Mouse (Mus musculus) megakaryocyte, embryonic 14.5 days (primary cell): ENCODE data around the gene Krtdap. TPM values are rescaled to one million over a fixed set of nuclear protein-coding genes. Genes with fewer than 3 reads are reported as not detected.

Experiments
- H3K27me3 ChIP-seq: replicated peaks from 2 replicates; pipeline ENCODE3; 2012; ENCODE audit warnings: inconsistent platforms
- H3K36me3 ChIP-seq: replicated peaks from 2 replicates; pipeline ENCODE3; 2012; ENCODE audit warnings: low read length, inconsistent platforms, mixed read lengths
- H3K4me1 ChIP-seq: 2 replicates; pipeline ENCODE4 v1.6.1; 2012; ENCODE audit warnings: inconsistent platforms
- H3K4me3 ChIP-seq: replicated peaks from 2 replicates; pipeline ENCODE3; 2012; ENCODE audit warnings: moderate library complexity, mild to moderate bottlenecking, inconsistent platforms
- H3K9me3 ChIP-seq: 2 replicates; pipeline ENCODE4 v1.6.1; 2012; ENCODE audit warnings: inconsistent platforms
- FLI1 ChIP-seq: IDR thresholded peaks from 2 replicates; pipeline ENCODE4 v1.6.1; 2012; ENCODE audit warnings: low read length, inconsistent platforms, mixed read lengths
- GATA1 ChIP-seq: IDR thresholded peaks from 3 replicates; pipeline ENCODE4 v1.6.1; 2012; ENCODE audit warnings: mixed read lengths, low read length, inconsistent platforms, borderline replicate concordance
- polyA plus RNA-seq: library from polyadenylated mRNA; stranded (reverse); fragments of >175 nt; gene quantifications from 2 replicates; pipeline ENCODE4 v1.2.3, GENCODE M21; 2012; ENCODE audit warnings: low replicate concordance; ENCODE audit not compliant: insufficient read depth

Krtdap gene
- polyA plus RNA-seq, 1 experiment: not detected

- H3K4me1 ChIP-seq: peaks cover 32% of the 10 kb centered on the region
- H3K36me3 ChIP-seq: no peaks in the 10 kb centered on the region
These were observed 2.5 kb upstream of the Krtdap start for GRCm38 (mm10) chr7:30785154-30785553.

GRCm38 (mm10) chr7:30785721-30786546 lies 1.8 kb upstream of the Krtdap start:
- no peak overlapping the region for H3K4me3 ChIP-seq
- H3K9me3 ChIP-seq: no peaks in the 10 kb centered on the region
- peaks cover 32% of the 10 kb centered on the region for H3K4me1 ChIP-seq
- no peaks in the 10 kb centered on the region for H3K36me3 ChIP-seq
- no peak for TF ChIP-seq FLI1
- no peak for TF ChIP-seq GATA1
- peaks cover 37% of the 10 kb centered on the region for H3K27me3 ChIP-seq

More at GRCm38 (mm10) chr7:30785154-30785553, 2.5 kb upstream of the Krtdap start:
- H3K9me3 ChIP-seq: no peaks in the 10 kb centered on the region
- H3K4me3 ChIP-seq: no peak overlapping the region
- peaks cover 34% of the 10 kb centered on the region for H3K27me3 ChIP-seq
- no peak for TF ChIP-seq FLI1

GRCm38 (mm10) chr7:30790141-30790540 lies 2.4 kb downstream of the Krtdap start:
- H3K9me3 ChIP-seq: no peaks in the 10 kb centered on the region
- no peaks in the 10 kb centered on the region for H3K36me3 ChIP-seq
- TF ChIP-seq FLI1 (no peak), GATA1 (no peak)
- H3K27me3 ChIP-seq: peaks cover 41% of the 10 kb centered on the region
- no peak overlapping the region for H3K4me3 ChIP-seq
- peaks cover 22% of the 10 kb centered on the region for H3K4me1 ChIP-seq

- H3K27me3 ChIP-seq: peaks cover 36% of the 10 kb centered on the region
- H3K9me3 ChIP-seq: no peaks in the 10 kb centered on the region
- H3K36me3 ChIP-seq: no peaks in the 10 kb centered on the region
- H3K4me1 ChIP-seq: peaks cover 22% of the 10 kb centered on the region
- TF ChIP-seq GATA1 (no peak), FLI1 (no peak)
- H3K4me3 ChIP-seq: no peak overlapping the region
These were observed 4.2 kb downstream of the Krtdap start for GRCm38 (mm10) chr7:30791921-30792320.

- no peak for TF ChIP-seq GATA1
- TF ChIP-seq FLI1: no peak
- Histone ChIP-seq H3K9me3 (peaks cover 16% of the 10 kb centered on the region; the same call in 1 of the 2 replicates), H3K4me1 (peaks cover 18% of the 10 kb centered on the region)
These were observed 7.2 kb downstream of the Krtdap start for GRCm38 (mm10) chr7:30794921-30795320.

GRCm38 (mm10) chr7:30796790-30797189 lies 9.1 kb downstream of the Krtdap start:
- Histone ChIP-seq H3K4me3 (no peak overlapping the region), H3K36me3 (no peaks in the 10 kb centered on the region), H3K4me1 (peaks cover 12% of the 10 kb centered on the region), H3K9me3 (peaks cover 24% of the 10 kb centered on the region), H3K27me3 (peaks cover 7% of the 10 kb centered on the region)
- no peak for TF ChIP-seq GATA1
- no peak for TF ChIP-seq FLI1

More at GRCm38 (mm10) chr7:30794921-30795320, 7.2 kb downstream of the Krtdap start:
- Histone ChIP-seq H3K36me3 (no peaks in the 10 kb centered on the region), H3K4me3 (no peak overlapping the region), H3K27me3 (peaks cover 14% of the 10 kb centered on the region)

- Histone ChIP-seq H3K27me3 (peaks cover 2% of the 10 kb centered on the region), H3K36me3 (peaks cover 5% of the 10 kb centered on the region), H3K4me3 (no peak overlapping the region), H3K9me3 (peaks cover 42% of the 10 kb centered on the region), H3K4me1 (peaks cover 10% of the 10 kb centered on the region)
- no peak for TF ChIP-seq FLI1
- no peak for TF ChIP-seq GATA1
These were observed 13.0 kb downstream of the Krtdap start for GRCm38 (mm10) chr7:30800653-30801052.

GRCm38 (mm10) chr7:30803256-30803655 lies 15.6 kb downstream of the Krtdap start:
- Histone ChIP-seq H3K36me3 (peaks cover 7% of the 10 kb centered on the region), H3K27me3 (no peaks in the 10 kb centered on the region), H3K9me3 (peaks cover 51% of the 10 kb centered on the region), H3K4me3 (no peak overlapping the region), H3K4me1 (peaks cover 23% of the 10 kb centered on the region)
- TF ChIP-seq GATA1: no peak
- TF ChIP-seq FLI1: no peak

- Histone ChIP-seq H3K4me1 (peaks cover 27% of the 10 kb centered on the region), H3K4me3 (no peak overlapping the region), H3K27me3 (no peaks in the 10 kb centered on the region), H3K36me3 (peaks cover 9% of the 10 kb centered on the region), H3K9me3 (peaks cover 49% of the 10 kb centered on the region)
- TF ChIP-seq GATA1 (no peak), FLI1 (no peak)
These were observed 16.5 kb downstream of the Krtdap start for GRCm38 (mm10) chr7:30804026-30804715.

GRCm38 (mm10) chr7:30805924-30806323 lies 18.2 kb downstream of the Krtdap start:
- Histone ChIP-seq H3K27me3 (no peaks in the 10 kb centered on the region), H3K36me3 (peaks cover 9% of the 10 kb centered on the region), H3K9me3 (peaks cover 35% of the 10 kb centered on the region), H3K4me3 (no peak overlapping the region), H3K4me1 (peaks cover 40% of the 10 kb centered on the region)
- no peak for TF ChIP-seq FLI1
- no peak for TF ChIP-seq GATA1
